Comparison of ENCODE assay signal across 9 mouse cellular contexts in genomic region chr12:103425016-103425728, GRCm38 (mm10). TPM values are rescaled to one million over a fixed set of nuclear protein-coding genes. Genes with fewer than 3 reads are reported as not detected.
A peak's percentile ranks its signal among the peaks of the same experiment; 100 is the strongest.
DNase-seq lines count a peak whose midpoint lies in the region; ATAC-seq and TF ChIP-seq lines count a peak whose summit lies in the region.
"Had no signal": no experiment of that assay in that cellular context is flagged by ENCODE, and none has a peak within 500 bp of the region (broad histone marks: within the 10 kb centered on the region; RNA-seq: fewer than 3 reads in every experiment).

No protein-coding gene starts in this region.

- TF ChIP-seq CTCF in heart, adult 2 months (IDR thresholded peaks at IDR 0.05) = no peak

- WGBS in heart, adult 2 months = 4% methylated on average over 33 of the region's 33 CpGs
- WGBS in embryonic facial prominence, embryonic 14.5 days = 10% methylated on average over 29 of the region's 33 CpGs
- WGBS in limb, embryonic 10.5 days = 10% methylated on average over 33 of the region's 33 CpGs
- 9% methylated on average over 33 of the region's 33 CpGs for WGBS in neural tube, embryonic 15.5 days

- H3K4me2 ChIP-seq in embryonic facial prominence, embryonic 14.5 days (ENCODE audit: low read depth, low read length) = peak overlapping the region; percentile 80
- H3K4me2 ChIP-seq in neural tube, embryonic 15.5 days = peak overlapping the region; percentile 86

- peaks cover 9% of the 10 kb centered on the region for H3K79me2 ChIP-seq in heart, adult 2 months (replicated peaks; ENCODE audit: control insufficient read depth, insufficient read depth, low read length)

- H3K4me1 ChIP-seq in heart, adult 2 months (ENCODE audit: control insufficient read depth, insufficient read depth, low read length) = peaks cover 16% of the 10 kb centered on the region
- peaks cover 26% of the 10 kb centered on the region for H3K4me1 ChIP-seq in embryonic facial prominence, embryonic 14.5 days (ENCODE audit: control insufficient read depth, insufficient read depth, low read length)
- H3K4me1 ChIP-seq in limb, embryonic 10.5 days = peaks cover 26% of the 10 kb centered on the region
- H3K4me1 ChIP-seq in neural tube, embryonic 15.5 days = peaks cover 42% of the 10 kb centered on the region

- peak overlapping the region; percentile 70 for H3K27ac ChIP-seq in heart, adult 2 months
- H3K27ac ChIP-seq in embryonic facial prominence, embryonic 14.5 days (replicated peaks; ENCODE audit: low read depth, low read length) = 0 out of 2 replicates have a peak overlapping the region, but pooled peaks have one; percentile 6
- H3K27ac ChIP-seq in limb, embryonic 10.5 days = peak overlapping the region; percentile 86
- H3K27ac ChIP-seq in neural tube, embryonic 15.5 days (replicated peaks) = peak overlapping the region; percentile 84

- no peak for TF ChIP-seq EP300 in heart, adult 2 months (IDR thresholded peaks at IDR 0.05; ENCODE audit: insufficient read depth, low read depth, low read length)

- H3K9me3 ChIP-seq in embryonic facial prominence, embryonic 14.5 days (ENCODE audit: control insufficient read depth, low read length) = no peaks in the 10 kb centered on the region
- no peaks in the 10 kb centered on the region for H3K9me3 ChIP-seq in limb, embryonic 10.5 days (replicated peaks)
- no peaks in the 10 kb centered on the region for H3K9me3 ChIP-seq in neural tube, embryonic 15.5 days (replicated peaks)

- intact Hi-C loops in heart, adult 2 months (cut with DNase I) = loop anchor here (5.0 kb wide), 1 partner anchor 38 kb away; the partner anchor contains the start of gene Otub2
- intact Hi-C loops in left cerebral cortex, postnatal 4 days (cut with DNase I) = loop anchor here (5.0 kb wide), 1 partner anchor 217 kb away; no protein-coding TSS in a partner anchor

- peak overlapping the region; percentile 98 for H3K9ac ChIP-seq in heart, adult 2 months (ENCODE audit: low read depth, low read length)
- H3K9ac ChIP-seq in embryonic facial prominence, embryonic 14.5 days (ENCODE audit: low read depth, low read length) = peak overlapping the region; percentile 86
- peak overlapping the region; percentile 97 for H3K9ac ChIP-seq in neural tube, embryonic 15.5 days (replicated peaks)

- no peak for DNase-seq in heart, adult 2 months
- DNase-seq in heart, adult 11 months = no peak
- DNase-seq in CD4-positive, CD25-positive, alpha-beta regulatory T cell, adult 2 months (ENCODE audit: low read depth, low spot score) = peak; percentile 66
- DNase-seq in embryonic facial prominence, embryonic 14.5 days (ENCODE audit: low spot score) = no peak
- DNase-seq in limb, embryonic 10.5 days (ENCODE audit: low spot score) = no peak
- no peak for DNase-seq in c-Kit-positive CD71-positive TER-119-positive erythroid progenitor cells, embryonic 14.5 days (ENCODE audit: low spot score)
- DNase-seq in left cerebral cortex, postnatal 4 days = no peak

- ATAC-seq in embryonic facial prominence, embryonic 14.5 days (ENCODE audit: low read depth) = no peak; the same call in 1 of the 2 replicates
- ATAC-seq in neural tube, embryonic 15.5 days (ENCODE audit: low FRiP score) = peak; percentile 53

- peaks cover 34% of the 10 kb centered on the region for H3K36me3 ChIP-seq in heart, adult 2 months (ENCODE audit: control insufficient read depth, insufficient read depth, low read length)
- H3K36me3 ChIP-seq in embryonic facial prominence, embryonic 14.5 days (ENCODE audit: control insufficient read depth, insufficient read depth, low read length) = peaks cover 16% of the 10 kb centered on the region
- H3K36me3 ChIP-seq in limb, embryonic 10.5 days = peaks cover 28% of the 10 kb centered on the region
- H3K36me3 ChIP-seq in neural tube, embryonic 15.5 days = peaks cover 8% of the 10 kb centered on the region

- no peaks in the 10 kb centered on the region for H3K27me3 ChIP-seq in heart, adult 2 months (ENCODE audit: control insufficient read depth, insufficient read depth, low read length)
- H3K27me3 ChIP-seq in embryonic facial prominence, embryonic 14.5 days (replicated peaks; ENCODE audit: control insufficient read depth, insufficient read depth, low read length) = no peaks in the 10 kb centered on the region
- H3K27me3 ChIP-seq in limb, embryonic 10.5 days (ENCODE audit: low read depth, poor library complexity, severe bottlenecking) = no peaks in the 10 kb centered on the region
- H3K27me3 ChIP-seq in neural tube, embryonic 15.5 days (replicated peaks) = no peaks in the 10 kb centered on the region

- TF ChIP-seq POLR2A in heart, adult 2 months (IDR thresholded peaks at IDR 0.05; ENCODE audit: insufficient read depth, low read depth, low read length) = no peak

- H3K4me3 ChIP-seq in heart, adult 2 months = peak overlapping the region; percentile 95
- H3K4me3 ChIP-seq in embryonic facial prominence, embryonic 14.5 days (ENCODE audit: low read depth, low read length) = peak overlapping the region; percentile 79
- H3K4me3 ChIP-seq in limb, embryonic 10.5 days = peak overlapping the region; percentile 91
- peak overlapping the region; percentile 96 for H3K4me3 ChIP-seq in neural tube, embryonic 15.5 days (replicated peaks)

RNA-seq across cellular contexts. Expression of gene Ddx24, which starts 0.5 kb away (rescaled TPM):
- total RNA-seq in heart, adult 2 months (2021) = 10 to 100 TPM; 85.3 to 89.3 TPM
- polyA plus RNA-seq in heart, adult 2 months (2012; rRNA removed) = 30.2 and 46.0 TPM in 2 replicates
- 80.3 and 85.2 TPM in 2 replicates for polyA plus RNA-seq in embryonic facial prominence, embryonic 14.5 days (2014; fragmentation: Nextera tagmentation; extraction: Ambion mirVana)
- polyA plus RNA-seq in limb, embryonic 10.5 days (2016; fragmentation: Nextera tagmentation; extraction: Ambion mirVana) = 92.5 and 101 TPM in 2 replicates
- polyA plus RNA-seq in neural tube, embryonic 15.5 days (2015; fragmentation: Nextera tagmentation; extraction: Ambion mirVana) = 176 and 181 TPM in 2 replicates
- total RNA-seq in left cerebral cortex, postnatal 4 days (2021) = 100 to 1,000 TPM; 123 to 143 TPM

RNA-seq across cellular contexts. Expression of gene Ifi27, which starts 8.8 kb away (rescaled TPM):
- total RNA-seq in heart, adult 2 months (2021) = 10 to 100 TPM; 56.3 to 68.8 TPM
- 175 and 210 TPM in 2 replicates for polyA plus RNA-seq in heart, adult 2 months (2012; rRNA removed)
- polyA plus RNA-seq in embryonic facial prominence, embryonic 14.5 days (2014; fragmentation: Nextera tagmentation; extraction: Ambion mirVana) = 69.9 and 72.5 TPM in 2 replicates
- polyA plus RNA-seq in limb, embryonic 10.5 days (2016; fragmentation: Nextera tagmentation; extraction: Ambion mirVana) = 0.34 and 0.68 TPM in 2 replicates
- polyA plus RNA-seq in neural tube, embryonic 15.5 days (2015; fragmentation: Nextera tagmentation; extraction: Ambion mirVana) = 14.6 and 30.5 TPM in 2 replicates
- 10 to 100 TPM; 19.2 to 23.7 TPM for total RNA-seq in left cerebral cortex, postnatal 4 days (2021)

RNA-seq across cellular contexts. Expression of gene 9330161L09Rik, which starts 17.6 kb away (rescaled TPM):
- total RNA-seq in heart, adult 2 months (2021) = 1 to 10 TPM; 1.4 to 1.6 TPM
- 0.61 and 1.00 TPM in 2 replicates for polyA plus RNA-seq in heart, adult 2 months (2012; rRNA removed)
- polyA plus RNA-seq in embryonic facial prominence, embryonic 14.5 days (2014; fragmentation: Nextera tagmentation; extraction: Ambion mirVana) = 0.29 and 0.69 TPM in 2 replicates
- 0.25 and 0.76 TPM in 2 replicates for polyA plus RNA-seq in limb, embryonic 10.5 days (2016; fragmentation: Nextera tagmentation; extraction: Ambion mirVana)
- 0.36 and 1.1 TPM in 2 replicates for polyA plus RNA-seq in neural tube, embryonic 15.5 days (2015; fragmentation: Nextera tagmentation; extraction: Ambion mirVana)
- total RNA-seq in left cerebral cortex, postnatal 4 days (2021) = 1 to 10 TPM; 2.6 to 5.7 TPM

RNA-seq across cellular contexts. Expression of gene Ifi27l2a, which starts 18.3 kb away (rescaled TPM):
- total RNA-seq in heart, adult 2 months (2021) = 10 to 100 TPM; 31.8 to 43.8 TPM
- polyA plus RNA-seq in heart, adult 2 months (2012; rRNA removed) = 265 and 388 TPM in 2 replicates
- 16.2 and 23.0 TPM in 2 replicates for polyA plus RNA-seq in embryonic facial prominence, embryonic 14.5 days (2014; fragmentation: Nextera tagmentation; extraction: Ambion mirVana)
- polyA plus RNA-seq in limb, embryonic 10.5 days (2016; fragmentation: Nextera tagmentation; extraction: Ambion mirVana) = 0.59 and 1.1 TPM in 2 replicates
- polyA plus RNA-seq in neural tube, embryonic 15.5 days (2015; fragmentation: Nextera tagmentation; extraction: Ambion mirVana) = 7.5 and 16.4 TPM in 2 replicates
- total RNA-seq in left cerebral cortex, postnatal 4 days (2021) = 1 to 10 TPM; 1.6 to 2.1 TPM

RNA-seq across cellular contexts. Expression of gene Ifi27l2b, which starts 31.9 kb away (rescaled TPM):
- not detected for total RNA-seq in heart, adult 2 months (2021)
- 0.29 TPM in 1 of 2 replicates, not detected in the other for polyA plus RNA-seq in heart, adult 2 months (2012; rRNA removed)
- not detected in 2 replicates for polyA plus RNA-seq in embryonic facial prominence, embryonic 14.5 days (2014; fragmentation: Nextera tagmentation; extraction: Ambion mirVana)
- not detected in 2 replicates for polyA plus RNA-seq in limb, embryonic 10.5 days (2016; fragmentation: Nextera tagmentation; extraction: Ambion mirVana)
- polyA plus RNA-seq in neural tube, embryonic 15.5 days (2015; fragmentation: Nextera tagmentation; extraction: Ambion mirVana) = 0.88 TPM in 1 of 2 replicates, not detected in the other
- not detected for total RNA-seq in left cerebral cortex, postnatal 4 days (2021)
- total RNA-seq: left cerebral cortex, postnatal 25 days had no signal

Comparison
In these comparisons a context has a peak if more than half of its experiments do, and no peak if none do; other contexts are left out.
1. H3K27ac ChIP-seq: peak in every context shown above with its lines; median percentile 86 in limb, embryonic 10.5 days; 84 in neural tube, embryonic 15.5 days; 70 in heart, adult 2 months; 6 in embryonic facial prominence, embryonic 14.5 days.